Mouse (Mus musculus): ENCODE measurements at regions not wholly inside any gene's neighbourhood (a gene's known extent, or its start where the extent isn't known, plus 50 kb on each side); places are given as distances from the start of the nearest gene placed in this dataset.
A peak's percentile ranks its signal among the peaks of the same experiment; 100 is the strongest.

- no peak for DNase-seq (ENCODE audit: extremely low spot score in 1 of 2, low spot score in 1 of 2)
Measured at GRCm38 (mm10) chr11:65497415-65497814, 227.6 kb upstream of the Myocd start.

GRCm38 (mm10) chr11:65495034-65495433 lies 225.2 kb upstream of the Myocd start:
- DNase-seq (ENCODE audit: extremely low spot score in 1 of 2, low spot score in 1 of 2): no peak

GRCm38 (mm10) chr11:65490426-65490825 lies 220.6 kb upstream of the Myocd start:
- DNase-seq (ENCODE audit: extremely low spot score in 1 of 2, low spot score in 1 of 2): no peak

GRCm38 (mm10) chr11:65475821-65476540 lies 206.2 kb upstream of the Myocd start:
- no peak for DNase-seq (ENCODE audit: extremely low spot score in 1 of 2, low spot score in 1 of 2)

- DNase-seq (ENCODE audit: extremely low spot score in 1 of 2, low spot score in 1 of 2): peak; percentile 63 to 67
Measured at GRCm38 (mm10) chr11:65475302-65475701, 205.5 kb upstream of the Myocd start.

- no peak for DNase-seq (ENCODE audit: extremely low spot score in 1 of 2, low spot score in 1 of 2)
Measured at GRCm38 (mm10) chr11:65469762-65470741, 200.3 kb upstream of the Myocd start.

GRCm38 (mm10) chr11:65461044-65461443 lies 191.3 kb upstream of the Myocd start:
- no peak for DNase-seq (ENCODE audit: extremely low spot score in 1 of 2, low spot score in 1 of 2)

GRCm38 (mm10) chr11:65448436-65448835 lies 178.6 kb upstream of the Myocd start:
- DNase-seq (ENCODE audit: extremely low spot score in 1 of 2, low spot score in 1 of 2): no peak

GRCm38 (mm10) chr11:65443466-65444024 lies 173.8 kb upstream of the Myocd start:
- no peak for DNase-seq (ENCODE audit: extremely low spot score in 1 of 2, low spot score in 1 of 2)

- DNase-seq (ENCODE audit: extremely low spot score in 1 of 2, low spot score in 1 of 2): no peak
Measured at GRCm38 (mm10) chr11:65435699-65436161, 165.9 kb upstream of the Myocd start.

GRCm38 (mm10) chr11:65421889-65422288 lies 152.1 kb upstream of the Myocd start:
- DNase-seq (ENCODE audit: extremely low spot score in 1 of 2, low spot score in 1 of 2): no peak

- no peak for DNase-seq (ENCODE audit: extremely low spot score in 1 of 2, low spot score in 1 of 2)
Measured at GRCm38 (mm10) chr11:65408621-65409020, 138.8 kb upstream of the Myocd start.

GRCm38 (mm10) chr11:65402460-65403154 lies 132.8 kb upstream of the Myocd start:
- peak; percentile 11 to 18 for DNase-seq (ENCODE audit: extremely low spot score in 1 of 2, low spot score in 1 of 2)

- DNase-seq (ENCODE audit: extremely low spot score in 1 of 2, low spot score in 1 of 2): no peak
Measured at GRCm38 (mm10) chr11:65389238-65389637, 119.4 kb upstream of the Myocd start.

GRCm38 (mm10) chr11:65386291-65387061 lies 116.7 kb upstream of the Myocd start:
- no peak for DNase-seq (ENCODE audit: extremely low spot score in 1 of 2, low spot score in 1 of 2)

- no peak for DNase-seq (ENCODE audit: extremely low spot score in 1 of 2, low spot score in 1 of 2)
Measured at GRCm38 (mm10) chr11:65375361-65375760, 105.6 kb upstream of the Myocd start.

GRCm38 (mm10) chr11:65373136-65373535 lies 103.3 kb upstream of the Myocd start:
- no peak for DNase-seq (ENCODE audit: extremely low spot score in 1 of 2, low spot score in 1 of 2)

GRCm38 (mm10) chr11:65372309-65372811 lies 102.6 kb upstream of the Myocd start:
- DNase-seq (ENCODE audit: extremely low spot score in 1 of 2, low spot score in 1 of 2): no peak

GRCm38 (mm10) chr11:65367825-65368224 lies 98.0 kb upstream of the Myocd start:
- no peak for DNase-seq (ENCODE audit: extremely low spot score in 1 of 2, low spot score in 1 of 2)
